Mouse (Mus musculus) testis, adult 10 weeks (tissue): ENCODE results near the gene Hist1h1c. TPM values are rescaled to one million over a fixed set of nuclear protein-coding genes. Genes with fewer than 3 reads are reported as not detected.

ENCODE experiments used
- polyA plus RNA-seq: library from polyadenylated mRNA; stranded (reverse); fragments of 350-450 nt; fragmentation: Illumina TruSeq; extraction: RNeasy Lipid Tissue Mini Kit (QIAGEN cat#74804); gene quantifications from one replicate; pipeline ENCODE4 v1.2.3, GENCODE M21; 2014; ENCODE audit warnings: low read depth, low replicate concordance

Hist1h1c gene
- polyA plus RNA-seq, 1 experiment from 2014 or later: 1.8 TPM

Other genes with a start within 250 kb of the Hist1h1c start
- gene Btn2a2, start 250.0 kb upstream of the Hist1h1c start, polyA plus RNA-seq: 0.25 TPM
- not detected for gene Hist1h4h, start 207.8 kb upstream of the Hist1h1c start, polyA plus RNA-seq
- gene Hist1h2af, start 204.9 kb upstream of the Hist1h1c start, polyA plus RNA-seq: not detected
- gene Hist1h3g, start 203.4 kb upstream of the Hist1h1c start, polyA plus RNA-seq: not detected
- gene Hist1h2bh, start 195.4 kb upstream of the Hist1h1c start, polyA plus RNA-seq: not detected
- gene Hist1h3f, start 194.8 kb upstream of the Hist1h1c start, polyA plus RNA-seq: not detected
- not detected for gene Hist1h4f, start 187.2 kb upstream of the Hist1h1c start, polyA plus RNA-seq
- gene Hist1h1d, start 185.5 kb upstream of the Hist1h1c start, polyA plus RNA-seq: 0.11 TPM
- gene Hist1h3e, start 176.4 kb upstream of the Hist1h1c start, polyA plus RNA-seq: not detected
- gene Hist1h2ae, start 167.6 kb upstream of the Hist1h1c start, polyA plus RNA-seq: not detected
- not detected for gene Hist1h2bg, start 167.4 kb upstream of the Hist1h1c start, polyA plus RNA-seq
- gene Hist1h2bf, start 164.6 kb upstream of the Hist1h1c start, polyA plus RNA-seq: not detected
- not detected for gene Hist1h2ad, start 164.4 kb upstream of the Hist1h1c start, polyA plus RNA-seq
- gene Hist1h3d, start 163.0 kb upstream of the Hist1h1c start, polyA plus RNA-seq: not detected
- gene Hist1h4d, start 157.2 kb upstream of the Hist1h1c start, polyA plus RNA-seq: not detected
- 0.91 TPM for gene Hist1h2be, start 117.7 kb upstream of the Hist1h1c start, polyA plus RNA-seq
- 0.24 TPM for gene Hist1h1e, start 116.2 kb upstream of the Hist1h1c start, polyA plus RNA-seq
- 0.28 TPM for gene Hist1h2ac, start 54.9 kb upstream of the Hist1h1c start, polyA plus RNA-seq
- gene Hist1h2bc, start 54.6 kb upstream of the Hist1h1c start, polyA plus RNA-seq: 16.4 TPM
- gene Hist1h1t, start 43.0 kb upstream of the Hist1h1c start, polyA plus RNA-seq: 0.91 TPM
- 3.9 TPM for gene Hist1h4c, start 40.4 kb upstream of the Hist1h1c start, polyA plus RNA-seq
- gene Hfe, start 28.0 kb upstream of the Hist1h1c start, polyA plus RNA-seq: 13.3 TPM
- not detected for gene Hist1h3c, start 6.8 kb downstream of the Hist1h1c start, polyA plus RNA-seq
- gene Hist1h2bb, start 7.9 kb downstream of the Hist1h1c start, polyA plus RNA-seq: not detected
- gene Hist1h2ab, start 12.3 kb downstream of the Hist1h1c start, polyA plus RNA-seq: not detected
- gene Hist1h3b, start 13.5 kb downstream of the Hist1h1c start, polyA plus RNA-seq: not detected
- not detected for gene Hist1h4b, start 18.2 kb downstream of the Hist1h1c start, polyA plus RNA-seq
- 3.1 TPM for gene Hist1h4a, start 22.4 kb downstream of the Hist1h1c start, polyA plus RNA-seq
- not detected for gene Hist1h3a, start 23.6 kb downstream of the Hist1h1c start, polyA plus RNA-seq
- gene Hist1h1a, start 24.9 kb downstream of the Hist1h1c start, polyA plus RNA-seq: not detected
- 4.5 TPM for gene Trim38, start 31.1 kb downstream of the Hist1h1c start, polyA plus RNA-seq
- 0.25 TPM for gene Slc17a2, start 68.2 kb downstream of the Hist1h1c start, polyA plus RNA-seq
- 0.57 TPM for gene Slc17a3, start 100.6 kb downstream of the Hist1h1c start, polyA plus RNA-seq
- gene Slc17a1, start 128.9 kb downstream of the Hist1h1c start, polyA plus RNA-seq: 0.53 TPM
- not detected for gene Slc17a4, start 176.2 kb downstream of the Hist1h1c start, polyA plus RNA-seq
- not detected for gene Hist1h2ba, start 195.3 kb downstream of the Hist1h1c start, polyA plus RNA-seq
- gene Hist1h2aa, start 195.7 kb downstream of the Hist1h1c start, polyA plus RNA-seq: not detected